Mouse (Mus musculus): Measurements from ENCODE around the gene Ier2. TPM values are rescaled to one million over a fixed set of nuclear protein-coding genes. Genes with fewer than 3 reads are reported as not detected.

Ier2 gene
- polyA plus RNA-seq, 1 experiment from 2014 or later = 103 TPM

- Histone ChIP-seq H3K4me1 (peaks cover 21% of the 10 kb centered on the region), H3K27ac (peak overlapping the region; percentile 97), H3K36me3 (peaks cover 14% of the 10 kb centered on the region), H3K27me3 (ENCODE audit: insufficient read depth, poor library complexity, severe bottlenecking) (no peaks in the 10 kb centered on the region), H3K4me3 (peak overlapping the region; percentile 92), H3K9me3 (no peaks in the 10 kb centered on the region)
- peak; percentile 83 for DNase-seq (ENCODE audit: low spot score)
- 4% methylated on average over 14 of the region's 14 CpGs for WGBS
Measured at GRCm38 (mm10) chr8:84665385-84665893, 2.8 kb upstream of the Ier2 start.

- peak; percentile 94 for DNase-seq (ENCODE audit: low spot score)
- peak overlapping the region; percentile 97 for H3K27ac ChIP-seq
- peaks cover 8% of the 10 kb centered on the region for H3K36me3 ChIP-seq
- H3K4me1 ChIP-seq = peaks cover 28% of the 10 kb centered on the region
- under 1% methylated on average over 29 of the region's 29 CpGs for WGBS
- no peaks in the 10 kb centered on the region for H3K27me3 ChIP-seq (ENCODE audit: insufficient read depth, poor library complexity, severe bottlenecking)
- H3K9me3 ChIP-seq = no peaks in the 10 kb centered on the region
- peak overlapping the region; percentile 92 for H3K4me3 ChIP-seq
Measured at GRCm38 (mm10) chr8:84664566-84665384, 2.1 kb upstream of the Ier2 start.

DNA sequence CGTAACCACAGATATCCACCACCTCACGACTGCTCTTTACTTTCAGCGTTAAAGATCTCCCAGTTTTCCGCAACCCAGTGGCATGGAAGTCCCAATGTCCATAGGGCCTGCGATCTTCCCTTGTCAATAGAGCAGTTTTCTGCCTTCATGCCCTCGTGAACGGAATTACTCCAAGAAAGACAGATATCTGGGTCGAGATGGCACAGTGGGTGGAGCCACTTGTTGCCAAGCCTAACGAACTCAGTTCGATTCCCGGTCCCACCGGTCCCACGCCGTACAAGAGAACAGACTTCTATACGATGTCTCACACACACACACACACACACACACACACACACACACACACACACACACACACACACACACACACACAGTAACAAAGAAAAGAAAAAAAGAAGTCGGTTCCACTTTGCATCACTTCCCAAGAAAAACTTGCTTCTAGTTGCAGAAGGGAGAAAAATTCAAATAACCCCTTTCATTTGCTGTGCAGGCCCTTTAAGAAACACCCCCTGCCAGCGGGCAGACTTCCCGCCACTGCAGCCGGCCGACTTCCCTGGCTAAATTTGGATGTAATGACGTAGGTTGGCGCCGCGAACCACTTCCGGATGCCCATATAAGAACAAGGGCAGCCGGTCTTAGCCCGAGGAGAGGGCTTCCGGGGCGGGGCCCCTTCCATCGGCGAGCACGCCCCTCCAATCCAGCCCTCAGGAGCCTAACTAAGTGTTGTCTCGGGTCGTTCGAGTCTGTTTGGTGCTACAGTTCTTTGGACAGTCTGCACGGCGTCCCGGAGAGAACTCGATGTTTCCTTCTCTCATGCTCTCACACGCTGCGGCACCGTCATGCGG is 1.1 kb upstream of the Ier2 start:
- Histone ChIP-seq H3K27me3 (ENCODE audit: insufficient read depth, poor library complexity, severe bottlenecking) (no peaks in the 10 kb centered on the region), H3K36me3 (peaks cover 3% of the 10 kb centered on the region; the same call in 1 of the 2 replicates), H3K9me3 (no peaks in the 10 kb centered on the region), H3K27ac (peak overlapping the region; percentile 97), H3K4me1 (peaks cover 37% of the 10 kb centered on the region), H3K4me3 (peak overlapping the region; percentile 92)
- peak; percentile 99 for DNase-seq (ENCODE audit: low spot score)
- 3% methylated on average over 43 of the region's 43 CpGs for WGBS

DNA sequence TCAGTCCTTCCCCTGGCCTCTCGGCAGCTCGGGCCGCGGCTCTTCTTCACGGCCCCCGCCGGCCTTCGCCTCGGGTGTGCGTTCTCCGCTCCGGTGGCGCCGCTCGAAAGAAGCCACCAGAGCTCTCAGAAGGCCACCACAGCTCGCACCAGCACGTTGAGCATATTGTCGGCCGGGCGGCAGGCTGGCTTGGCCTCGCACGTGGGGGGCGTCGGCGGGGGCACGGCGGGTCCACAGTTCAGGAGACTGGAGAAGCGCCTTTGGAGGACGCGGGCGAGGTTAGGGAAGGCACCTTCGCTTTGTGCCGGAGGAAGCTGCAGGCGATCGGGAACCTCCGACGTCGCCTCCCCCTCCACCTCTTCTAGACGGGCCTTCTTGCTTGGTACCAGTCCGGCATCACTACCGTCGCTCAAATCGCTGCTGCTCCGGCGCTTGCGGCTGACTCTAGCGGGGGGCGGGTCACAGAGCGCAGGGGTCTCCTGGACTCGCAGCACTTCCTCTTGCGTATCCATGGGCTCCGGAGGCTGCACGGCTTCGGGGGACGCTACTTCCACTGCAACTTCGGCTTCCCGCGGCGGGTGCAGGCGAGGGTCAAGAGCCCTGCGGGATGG is 586 bp downstream of the Ier2 start:
- WGBS = under 1% methylated on average over 61 of the region's 61 CpGs
- no peaks in the 10 kb centered on the region for H3K36me3 ChIP-seq
- peak overlapping the region; percentile 97 for H3K27ac ChIP-seq
- H3K9me3 ChIP-seq = no peaks in the 10 kb centered on the region
- H3K4me1 ChIP-seq = peaks cover 47% of the 10 kb centered on the region
- peak; percentile 90 for DNase-seq (ENCODE audit: low spot score)
- no peaks in the 10 kb centered on the region for H3K27me3 ChIP-seq (ENCODE audit: insufficient read depth, poor library complexity, severe bottlenecking)
- H3K4me3 ChIP-seq = peak overlapping the region; percentile 92

DNA sequence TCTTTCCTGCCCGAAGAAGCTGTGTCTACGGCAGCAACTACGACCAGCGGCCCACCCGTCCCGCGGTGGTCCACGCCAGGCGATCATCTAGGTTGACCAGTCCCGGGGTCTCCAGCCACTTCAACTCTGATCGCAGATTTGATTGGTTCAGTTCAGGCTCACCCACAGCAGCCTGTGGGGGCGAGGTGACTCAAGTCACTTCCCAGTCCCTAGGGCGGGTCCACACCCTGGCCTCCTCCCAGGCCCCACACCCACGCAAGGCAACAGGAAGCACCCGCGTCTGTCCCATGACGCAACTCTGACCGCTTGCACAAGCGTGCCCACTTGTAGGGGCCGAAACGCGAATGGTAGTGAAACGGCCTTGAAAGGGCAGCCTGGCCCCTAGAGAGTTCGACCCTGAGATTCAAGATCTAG is 1.2 kb downstream of the Ier2 start:
- H3K36me3 ChIP-seq = no peaks in the 10 kb centered on the region
- H3K4me1 ChIP-seq = peaks cover 53% of the 10 kb centered on the region
- DNase-seq (ENCODE audit: low spot score) = peak; percentile 95
- no peaks in the 10 kb centered on the region for H3K9me3 ChIP-seq
- H3K27ac ChIP-seq = peak overlapping the region; percentile 97
- no peaks in the 10 kb centered on the region for H3K27me3 ChIP-seq (ENCODE audit: insufficient read depth, poor library complexity, severe bottlenecking)
- peak overlapping the region; percentile 92 for H3K4me3 ChIP-seq
- WGBS = under 1% methylated on average over 24 of the region's 24 CpGs

DNA sequence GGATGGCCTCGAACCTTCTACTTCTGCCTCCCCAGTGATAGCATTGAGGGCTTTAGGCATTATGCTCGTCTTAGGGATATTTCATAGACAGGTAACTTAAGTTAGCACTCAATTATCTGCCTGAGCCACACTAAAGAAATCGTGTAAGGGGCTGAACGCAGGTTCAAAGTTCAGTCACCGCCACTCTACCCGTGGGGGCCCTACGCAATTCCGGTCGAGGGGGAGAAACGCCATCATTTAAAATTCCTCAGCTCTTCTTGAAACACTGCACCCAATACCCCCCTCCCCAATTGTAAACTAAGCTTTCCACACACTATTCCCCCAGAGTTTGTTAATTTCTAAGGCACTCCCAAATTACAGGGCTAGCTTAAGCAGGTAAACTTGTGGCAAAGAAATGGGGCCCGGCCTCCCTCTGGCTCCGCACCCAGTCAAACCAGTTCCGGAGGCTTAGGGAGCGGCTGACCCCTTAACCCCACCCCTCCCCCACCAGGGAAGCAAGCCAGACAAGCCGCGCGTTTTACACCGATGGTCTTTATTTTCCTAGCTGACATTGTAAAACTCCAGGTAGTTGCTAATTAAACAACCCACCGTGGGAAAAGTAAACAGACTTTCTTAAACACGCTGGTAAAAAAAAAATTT is 1.7 kb downstream of the Ier2 start:
- no peak for DNase-seq (ENCODE audit: low spot score)
- Histone ChIP-seq H3K4me3 (peak overlapping the region; percentile 92), H3K9me3 (no peaks in the 10 kb centered on the region), H3K4me1 (peaks cover 55% of the 10 kb centered on the region), H3K27ac (peak overlapping the region; percentile 97), H3K27me3 (ENCODE audit: insufficient read depth, poor library complexity, severe bottlenecking) (no peaks in the 10 kb centered on the region), H3K36me3 (no peaks in the 10 kb centered on the region)
- under 1% methylated on average over 20 of the region's 20 CpGs for WGBS

- Histone ChIP-seq H3K4me1 (peaks cover 55% of the 10 kb centered on the region), H3K4me3 (peak overlapping the region; percentile 92), H3K36me3 (no peaks in the 10 kb centered on the region), H3K27ac (peak overlapping the region; percentile 97), H3K9me3 (no peaks in the 10 kb centered on the region), H3K27me3 (ENCODE audit: insufficient read depth, poor library complexity, severe bottlenecking) (no peaks in the 10 kb centered on the region)
- 1% methylated on average over 33 of the region's 33 CpGs for WGBS
- peak; percentile 93 for DNase-seq (ENCODE audit: low spot score)
Measured at GRCm38 (mm10) chr8:84659936-84660818, 2.5 kb downstream of the Ier2 start.

DNA sequence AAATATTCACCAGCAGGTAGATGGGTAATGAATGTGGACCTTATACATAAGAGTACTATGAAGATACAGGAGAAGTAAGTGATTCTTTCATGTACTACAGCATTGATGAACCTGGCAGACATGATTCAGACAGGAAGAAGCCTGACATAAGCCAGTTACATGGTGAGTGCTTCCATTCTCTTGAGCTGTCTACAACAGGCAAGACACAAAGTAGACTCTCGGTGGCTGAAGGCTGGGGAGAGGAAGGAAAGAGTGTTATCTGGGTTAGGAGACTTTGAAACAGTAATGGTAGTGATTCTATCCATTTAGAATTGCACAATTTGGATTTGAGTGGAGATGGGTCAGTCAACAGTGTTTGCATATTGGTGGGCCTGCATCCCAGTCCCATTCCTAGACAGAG is 3.7 kb downstream of the Ier2 start:
- H3K4me1 ChIP-seq = peaks cover 61% of the 10 kb centered on the region

DNA sequence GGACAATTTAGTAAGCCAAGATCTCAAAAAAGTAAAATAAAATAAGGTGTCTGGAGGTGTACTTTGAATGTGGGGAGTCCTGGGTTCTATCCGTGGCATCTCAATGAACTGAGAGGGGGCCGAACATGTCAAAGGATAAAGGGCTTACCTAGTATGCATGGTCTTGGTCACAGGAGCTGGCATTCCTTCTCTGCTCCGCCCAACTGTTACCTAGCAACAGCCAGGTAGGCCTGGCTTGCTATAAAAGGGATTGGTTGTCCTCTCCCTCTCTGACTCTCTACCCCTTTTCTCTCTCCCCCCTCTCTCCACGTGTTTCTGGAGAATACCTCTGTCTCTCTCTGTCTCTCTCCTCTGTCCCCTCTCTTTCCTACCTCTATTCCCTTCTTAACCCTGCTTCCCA is 5.0 kb downstream of the Ier2 start:
- H3K27me3 ChIP-seq (ENCODE audit: insufficient read depth, poor library complexity, severe bottlenecking) = no peaks in the 10 kb centered on the region
- H3K9me3 ChIP-seq = no peaks in the 10 kb centered on the region
- no peaks in the 10 kb centered on the region for H3K36me3 ChIP-seq
- DNase-seq (ENCODE audit: low spot score) = no peak
- peaks cover 61% of the 10 kb centered on the region for H3K4me1 ChIP-seq
- 40% methylated on average over 4 of the region's 4 CpGs for WGBS
- H3K4me3 ChIP-seq = peak overlapping the region; percentile 65; the same call in 1 of the 2 replicates
- peak overlapping the region; percentile 95 for H3K27ac ChIP-seq

More for the DNA sequence above, 3.7 kb downstream of the Ier2 start:
- Histone ChIP-seq H3K27me3 (ENCODE audit: insufficient read depth, poor library complexity, severe bottlenecking) (no peaks in the 10 kb centered on the region), H3K27ac (peak overlapping the region; percentile 97), H3K9me3 (no peaks in the 10 kb centered on the region), H3K4me3 (peak overlapping the region; percentile 92; the same call in 1 of the 2 replicates), H3K36me3 (no peaks in the 10 kb centered on the region)
- WGBS = 38% methylated on average over 1 of the region's 1 CpGs
- DNase-seq (ENCODE audit: low spot score) = no peak

- Histone ChIP-seq H3K36me3 (no peaks in the 10 kb centered on the region), H3K4me3 (peak overlapping the region; percentile 65), H3K9me3 (no peaks in the 10 kb centered on the region), H3K4me1 (peaks cover 61% of the 10 kb centered on the region), H3K27me3 (ENCODE audit: insufficient read depth, poor library complexity, severe bottlenecking) (no peaks in the 10 kb centered on the region), H3K27ac (peak overlapping the region; percentile 95)
- no peak for DNase-seq (ENCODE audit: low spot score)
Measured at GRCm38 (mm10) chr8:84657203-84657602, 5.4 kb downstream of the Ier2 start.

DNA sequence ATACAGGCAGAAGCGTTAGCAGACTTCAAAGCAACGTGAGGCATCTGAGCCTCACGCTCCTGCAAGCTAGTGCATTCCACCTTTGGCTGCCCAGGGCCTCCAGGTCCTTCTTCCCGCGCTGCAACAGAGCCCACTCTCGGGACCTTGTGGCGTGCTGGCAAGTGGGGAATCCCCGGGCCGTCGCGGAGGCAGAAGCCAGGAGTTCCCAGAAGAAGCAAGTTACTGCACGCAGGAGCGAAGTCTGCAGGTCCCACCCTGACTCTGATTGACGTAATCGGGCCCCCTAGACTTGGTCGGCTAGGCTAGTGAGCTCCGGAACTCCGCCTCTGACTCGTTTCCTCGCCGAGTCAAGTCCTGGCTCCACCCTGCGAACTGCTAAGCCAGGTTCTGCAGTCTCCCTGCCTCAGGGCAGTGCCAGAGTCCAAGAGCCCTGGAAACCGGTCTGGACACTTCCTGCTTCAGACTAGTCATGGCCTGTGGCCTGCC is 6.0 kb downstream of the Ier2 start:
- Histone ChIP-seq H3K27ac (peak overlapping the region; percentile 95), H3K36me3 (no peaks in the 10 kb centered on the region), H3K4me1 (peaks cover 61% of the 10 kb centered on the region), H3K9me3 (no peaks in the 10 kb centered on the region), H3K27me3 (ENCODE audit: insufficient read depth, poor library complexity, severe bottlenecking) (no peaks in the 10 kb centered on the region), H3K4me3 (peak overlapping the region; percentile 65)
- DNase-seq (ENCODE audit: low spot score) = peak; percentile 94
- WGBS = under 1% methylated on average over 23 of the region's 23 CpGs

Data from heart, embryonic 10.5 days (tissue).